Mouse (Mus musculus) heart, postnatal 0 days (tissue): ENCODE measurements around the gene Map2k4. TPM values are rescaled to one million over a fixed set of nuclear protein-coding genes. Genes with fewer than 3 reads are reported as not detected.

ENCODE experiments used
- ATAC-seq: fragments of 200-750 bp; cut with Nextera tagmentation; 2 replicates; pipeline ENCODE4 v1.8.0; 2017; ENCODE audit warnings: low read depth, moderate number of reproducible peaks, moderate library complexity; ENCODE audit not compliant: insufficient read depth
- DNase-seq: peaks from one replicate; pipeline ENCODE4 v3.0.0-alpha.2; 2016; ENCODE audit warnings: low spot score
- H3K27ac ChIP-seq: fragments of 300-500 bp; sonication (generic); 2 replicates; pipeline ENCODE4 v1.5.1; 2014; ENCODE audit warnings: low read depth, mild to moderate bottlenecking
- H3K27me3 ChIP-seq: fragments of 300-500 bp; sonication (generic); 2 replicates; pipeline ENCODE4 v1.6.1; 2014; ENCODE audit warnings: low read length, mixed read lengths; ENCODE audit not compliant: control insufficient read depth, insufficient read depth
- H3K36me3 ChIP-seq: fragments of 300-500 bp; sonication (generic); replicated peaks from 2 replicates; pipeline ENCODE4 v1.6.1; 2014; ENCODE audit warnings: low read length, mixed read lengths; ENCODE audit not compliant: control insufficient read depth, insufficient read depth
- H3K4me1 ChIP-seq: fragments of 300-500 bp; sonication (generic); 2 replicates; pipeline ENCODE4 v1.6.1; 2014; ENCODE audit warnings: antibody characterized with exemption; ENCODE audit not compliant: control insufficient read depth, insufficient read depth
- H3K4me2 ChIP-seq: fragments of 300-500 bp; sonication (generic); 2 replicates; pipeline ENCODE4 v1.6.1; 2014; ENCODE audit warnings: low read depth, mild to moderate bottlenecking, low read length, moderate library complexity
- H3K4me3 ChIP-seq: fragments of 300-500 bp; sonication (generic); 2 replicates; pipeline ENCODE4 v1.5.1; 2014; ENCODE audit warnings: low read depth, low read length
- H3K9ac ChIP-seq: fragments of 300-500 bp; sonication (generic); replicated peaks from 2 replicates; pipeline ENCODE4 v1.6.1; 2014; ENCODE audit warnings: low read depth, low read length, mixed read lengths
- H3K9me3 ChIP-seq: fragments of 300-500 bp; sonication (generic); replicated peaks from 2 replicates; pipeline ENCODE4 v1.6.1; 2016; ENCODE audit warnings: low read length; ENCODE audit not compliant: control insufficient read depth
- CTCF ChIP-seq: IDR thresholded peaks from 2 replicates; pipeline ENCODE4 v1.5.1; 2016; ENCODE audit warnings: antibody characterized with exemption, control low read depth, low read depth
- EP300 ChIP-seq: IDR thresholded peaks from 2 replicates; pipeline ENCODE4 v1.6.1; 2016; ENCODE audit warnings: antibody characterized with exemption, low read depth
- WGBS: fragments of 180-500 bp; shearing (Covaris S2); extraction: QIAGEN DNeasy Blood & Tissue Kit; methylation state at CpG from one replicate; pipeline ENCODE4 v1.1.7; 2014; 5-methylcytosine and 5-hydroxymethylcytosine counted together
- microRNA counts: library from miRNA; unstranded; fragments of <30 nt; microRNA quantifications from one replicate; lab custom pipeline; 2015
- microRNA-seq: library from miRNA; unstranded; fragments of <30 nt; microRNA quantifications from one replicate; pipeline ENCODE4, GENCODE M21; 2016
- polyA plus RNA-seq: library from polyadenylated mRNA; unstranded; fragments of >200 nt; fragmentation: Nextera tagmentation; extraction: Ambion mirVana; gene quantifications from 2 replicates; pipeline ENCODE4 v1.2.1, GENCODE M21; 2015
- total RNA-seq: library from RNA; depleted of rRNA; stranded (reverse); fragments of >200 nt; gene quantifications from 2 replicates; pipeline ENCODE4 v1.2.3, GENCODE M21; 2014; ENCODE audit warnings: low replicate concordance; rRNA removed

Map2k4 gene
- total and polyA plus RNA-seq, 2 experiments from 2014 or later = 55.5 to 105 TPM

GRCm38 (mm10) chr11:65649469-65649868, 138.6 kb downstream of the Map2k4 start:
- H3K9ac ChIP-seq = no peak overlapping the region
- no peaks in the 10 kb centered on the region for H3K9me3 ChIP-seq
- H3K27ac ChIP-seq = peak overlapping the region; percentile 95
- H3K4me3 ChIP-seq = no peak overlapping the region
- peaks cover 64% of the 10 kb centered on the region for H3K4me1 ChIP-seq
- WGBS = 24% methylated on average over 4 of the region's 4 CpGs
- H3K4me2 ChIP-seq = peak overlapping the region; percentile 7; the same call in 1 of the 2 replicates
- DNase-seq = peak; percentile 39
- TF ChIP-seq CTCF (no peak), EP300 (no peak)
- H3K27me3 ChIP-seq = no peaks in the 10 kb centered on the region
- H3K36me3 ChIP-seq = no peaks in the 10 kb centered on the region
- 0 out of 2 replicates have a peak, but pooled peaks have one; percentile 36 for ATAC-seq

DNA sequence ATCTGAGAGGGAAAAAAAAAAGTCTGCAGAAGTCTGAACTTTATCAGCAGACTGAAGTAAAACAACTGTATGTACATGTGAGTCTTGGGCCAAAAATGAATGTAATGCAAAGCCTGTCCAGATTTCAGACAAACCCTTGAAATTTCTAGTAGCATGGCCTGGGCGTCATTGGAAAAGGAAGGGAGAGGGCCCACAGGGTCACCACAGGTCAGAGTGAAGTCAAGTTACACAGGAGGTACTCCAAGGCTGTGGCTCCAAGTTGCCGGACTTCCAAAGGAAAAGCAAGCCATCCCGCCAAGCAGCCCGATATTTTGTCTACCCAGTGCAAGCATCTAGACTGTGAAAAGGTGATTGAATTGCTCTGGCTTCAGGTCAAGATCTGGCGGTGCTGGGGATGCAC, 141.8 kb downstream of the Map2k4 start:
- Histone ChIP-seq H3K4me3 (no peak overlapping the region), H3K9ac (no peak overlapping the region), H3K9me3 (no peaks in the 10 kb centered on the region), H3K27ac (no peak overlapping the region), H3K36me3 (no peaks in the 10 kb centered on the region), H3K4me2 (no peak overlapping the region), H3K4me1 (peaks cover 50% of the 10 kb centered on the region), H3K27me3 (no peaks in the 10 kb centered on the region)
- no peak for ATAC-seq
- WGBS = 61% methylated on average over 5 of the region's 5 CpGs
- TF ChIP-seq CTCF = no peak
- no peak for TF ChIP-seq EP300
- no peak for DNase-seq

DNA sequence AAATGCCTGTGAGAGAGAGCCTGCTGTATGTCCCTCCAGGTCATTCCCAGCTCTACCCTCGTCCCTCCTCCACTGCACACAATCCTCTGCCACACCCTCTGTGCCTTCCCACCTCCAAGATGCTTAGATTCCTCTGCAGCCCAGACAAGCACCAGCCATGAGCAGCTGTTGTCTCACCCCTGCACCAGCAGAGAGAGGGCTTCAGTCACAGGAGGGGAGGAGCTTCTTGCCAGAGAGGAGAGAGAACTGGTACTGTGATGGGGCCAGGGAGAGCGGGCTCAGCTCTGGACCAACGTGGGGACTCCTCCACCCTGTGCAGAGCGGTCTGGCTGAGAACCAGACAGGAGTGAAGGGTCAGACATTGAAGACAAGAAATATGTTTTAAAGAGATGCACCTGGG, 143.6 kb downstream of the Map2k4 start:
- DNase-seq = no peak
- Histone ChIP-seq H3K9ac (no peak overlapping the region), H3K4me3 (no peak overlapping the region), H3K4me1 (peaks cover 46% of the 10 kb centered on the region), H3K27ac (no peak overlapping the region), H3K9me3 (no peaks in the 10 kb centered on the region), H3K27me3 (no peaks in the 10 kb centered on the region), H3K4me2 (no peak overlapping the region), H3K36me3 (no peaks in the 10 kb centered on the region)
- ATAC-seq = no peak
- TF ChIP-seq EP300 (no peak), CTCF (no peak)
- 48% methylated on average over 4 of the region's 4 CpGs for WGBS

- H3K4me2 ChIP-seq = no peak overlapping the region
- ATAC-seq (peak; percentile 31; the same call in 1 of the 2 replicates), DNase-seq (no peak)
- peak overlapping the region; percentile 38; the same call in 1 of the 2 replicates for H3K27ac ChIP-seq
- 49% methylated on average over 6 of the region's 6 CpGs for WGBS
- no peak for TF ChIP-seq CTCF
- no peak for TF ChIP-seq EP300
- no peak overlapping the region for H3K4me3 ChIP-seq
- H3K36me3 ChIP-seq = no peaks in the 10 kb centered on the region
- H3K9ac ChIP-seq = no peak overlapping the region
- H3K27me3 ChIP-seq = no peaks in the 10 kb centered on the region
- H3K4me1 ChIP-seq = peaks cover 35% of the 10 kb centered on the region
- no peaks in the 10 kb centered on the region for H3K9me3 ChIP-seq
These were observed 147.8 kb downstream of the Map2k4 start for GRCm38 (mm10) chr11:65640261-65640660.

MicroRNA genes within 50 kb of the gene (microRNA counts, 519-probe panel; counts per million panel counts)
- not detected for microRNA mmu-miR-744 (lab: Ali Mortazavi, UCI)

Small RNA genes lying within 50 kb of the gene (microRNA-seq; reads per million reads assigned to microRNA genes)
- gene Mir744 = 3,113 reads per million, percentile 90 among the genes with 10 or more reads in this experiment

Other genes with a start within 250 kb of the Map2k4 start
- gene Zkscan6, start 18.9 kb upstream of the Map2k4 start, total RNA-seq = 9.1 and 14.3 TPM in 2 replicates
- 7.3 and 8.3 TPM in 2 replicates for gene Zkscan6, start 18.9 kb upstream of the Map2k4 start, polyA plus RNA-seq